Mouse (Mus musculus): ENCODE measurements around the gene Gm27027. TPM values are rescaled to one million over a fixed set of nuclear protein-coding genes. Genes with fewer than 3 reads are reported as not detected.

The Gm27027 gene
- polyA plus RNA-seq, 1 experiment = not detected

GRCm38 (mm10) chr2:93907519-93908294 is 88.4 kb downstream of the Gm27027 start:
- Histone ChIP-seq H3K9me3 (no peaks in the 10 kb centered on the region), H3K4me1 (peaks cover 67% of the 10 kb centered on the region), H3K27me3 (replicated peaks) (peaks cover 88% of the 10 kb centered on the region), H3K36me3 (replicated peaks; ENCODE audit: low read length) (no peaks in the 10 kb centered on the region), H3K4me3 (replicated peaks) (no peak overlapping the region)
- TF ChIP-seq FLI1 (IDR thresholded peaks at IDR 0.05; ENCODE audit: low read length) (no peak), GATA1 (IDR thresholded peaks at IDR 0.05; ENCODE audit: borderline replicate concordance, low read length) (no peak)

Other genes starting within 250 kb of the Gm27027 start
- 8.0 and 11.8 TPM in 2 replicates for gene Ext2, start 173.8 kb downstream of the Gm27027 start, polyA plus RNA-seq (2012; ENCODE audit: insufficient read depth, low replicate concordance)
- gene Accs, start 146.4 kb downstream of the Gm27027 start, polyA plus RNA-seq (2012; ENCODE audit: insufficient read depth, low replicate concordance) = 0.68 and 3.7 TPM in 2 replicates
- gene Accsl, start 127.2 kb downstream of the Gm27027 start, polyA plus RNA-seq (2012; ENCODE audit: insufficient read depth, low replicate concordance) = not detected in 2 replicates
- 1.7 and 2.1 TPM in 2 replicates for gene Gm13889, start 39.2 kb downstream of the Gm27027 start, polyA plus RNA-seq (2012; ENCODE audit: insufficient read depth, low replicate concordance)
- 18.0 and 31.2 TPM in 2 replicates for gene Alkbh3, start 14.5 kb upstream of the Gm27027 start, polyA plus RNA-seq (2012; ENCODE audit: insufficient read depth, low replicate concordance)
- gene Hsd17b12, start 161.6 kb upstream of the Gm27027 start, polyA plus RNA-seq (2012; ENCODE audit: insufficient read depth, low replicate concordance) = 24.6 and 26.7 TPM in 2 replicates